Mouse (Mus musculus) stomach, postnatal 0 days (tissue): Measurements from ENCODE around the gene Serpinh1. TPM values are rescaled to one million over a fixed set of nuclear protein-coding genes. Genes with fewer than 3 reads are reported as not detected.
A peak's percentile ranks its signal among the peaks of the same experiment; 100 is the strongest.

Experiments
- ATAC-seq: fragments of 200-750 bp; cut with Nextera tagmentation; 2 replicates; pipeline ENCODE4 v1.8.0; 2017; ENCODE audit not compliant: low FRiP score, low TSS enrichment
- DNase-seq: peaks from one replicate; pipeline ENCODE4 v3.0.0-alpha.2; 2016; ENCODE audit warnings: low spot score
- H3K27ac ChIP-seq: fragments of 300-500 bp; sonication (generic); replicated peaks from 2 replicates; pipeline ENCODE4 v1.5.1; 2014; ENCODE audit warnings: mild to moderate bottlenecking, control low read depth
- H3K27me3 ChIP-seq: fragments of 300-500 bp; sonication (generic); 2 replicates; pipeline ENCODE4 v1.6.1; 2014; ENCODE audit warnings: low read length; ENCODE audit not compliant: control insufficient read depth, insufficient read depth
- H3K36me3 ChIP-seq: fragments of 300-500 bp; sonication (generic); 2 replicates; pipeline ENCODE4 v1.6.1; 2014; ENCODE audit warnings: low read length, mixed read lengths; ENCODE audit not compliant: control insufficient read depth, insufficient read depth
- H3K4me1 ChIP-seq: fragments of 300-500 bp; sonication (generic); replicated peaks from 2 replicates; pipeline ENCODE4 v1.6.1; 2014; ENCODE audit warnings: antibody characterized with exemption; ENCODE audit not compliant: control insufficient read depth, insufficient read depth
- H3K4me2 ChIP-seq: fragments of 300-500 bp; sonication (generic); replicated peaks from 2 replicates; pipeline ENCODE4 v1.6.1; 2014; ENCODE audit warnings: low read depth, mild to moderate bottlenecking, control low read depth, moderate library complexity
- H3K4me3 ChIP-seq: fragments of 300-500 bp; sonication (generic); 2 replicates; pipeline ENCODE4 v1.5.1; 2014; ENCODE audit warnings: low read depth, low read length, control low read depth
- H3K9ac ChIP-seq: fragments of 300-500 bp; sonication (generic); 2 replicates; pipeline ENCODE4 v1.6.1; 2014; ENCODE audit warnings: mild to moderate bottlenecking, low read length, control low read depth, mixed read lengths
- H3K9me3 ChIP-seq: fragments of 300-500 bp; sonication (generic); 2 replicates; pipeline ENCODE4 v1.6.1; 2016; ENCODE audit warnings: low read length; ENCODE audit not compliant: control insufficient read depth
- CTCF ChIP-seq: IDR thresholded peaks from 2 replicates; pipeline ENCODE4 v1.5.1; 2016; ENCODE audit warnings: antibody characterized with exemption, low read depth, mild to moderate bottlenecking, moderate library complexity
- EP300 ChIP-seq: optimal IDR thresholded peaks from 2 replicates; pipeline ENCODE3; 2016; ENCODE audit warnings: antibody characterized with exemption
- WGBS: fragments of 180-500 bp; shearing (Covaris S2); extraction: QIAGEN DNeasy Blood & Tissue Kit; methylation state at CpG from one replicate; pipeline ENCODE4 v1.1.7; 2014; 5-methylcytosine and 5-hydroxymethylcytosine counted together
- polyA plus RNA-seq: library from polyadenylated mRNA; unstranded; fragments of >200 nt; fragmentation: Nextera tagmentation; extraction: Ambion mirVana; gene quantifications from 2 replicates; pipeline ENCODE4 v1.2.1, GENCODE M21; 2015

Gene Serpinh1
- polyA plus RNA-seq, 1 experiment from 2014 or later: 433 TPM

DNA sequence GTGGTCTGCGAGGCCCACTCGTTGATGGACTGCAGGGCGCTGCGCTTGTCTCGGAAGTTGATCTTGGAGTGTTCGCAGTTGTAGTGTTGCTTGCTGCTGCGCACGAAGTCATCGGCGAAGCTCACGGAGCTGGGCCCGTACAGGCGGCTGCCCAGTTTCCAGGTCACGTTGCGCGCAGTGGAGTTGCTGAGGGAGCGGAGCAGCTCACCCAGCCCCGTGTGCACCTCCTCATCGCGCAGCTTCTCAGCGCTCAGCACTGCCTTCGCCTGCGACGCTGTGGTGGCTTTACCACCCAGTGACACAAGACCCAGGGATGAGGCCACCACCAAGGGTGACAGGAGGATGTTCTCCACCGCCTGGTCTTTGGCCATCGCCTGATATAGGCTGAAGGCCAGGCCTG lies 4.2 kb downstream of the Serpinh1 start:
- H3K36me3 ChIP-seq: peaks cover 32% of the 10 kb centered on the region
- TF ChIP-seq CTCF (no peak), EP300 (no peak)
- DNase-seq: no peak
- H3K27me3 ChIP-seq: no peaks in the 10 kb centered on the region
- no peaks in the 10 kb centered on the region for H3K4me1 ChIP-seq
- 94% methylated on average over 26 of the region's 26 CpGs for WGBS
- no peak overlapping the region for H3K4me3 ChIP-seq
- no peak for ATAC-seq
- H3K9ac ChIP-seq: no peak overlapping the region
- no peak overlapping the region for H3K27ac ChIP-seq
- no peaks in the 10 kb centered on the region for H3K9me3 ChIP-seq
- no peak overlapping the region for H3K4me2 ChIP-seq

DNA sequence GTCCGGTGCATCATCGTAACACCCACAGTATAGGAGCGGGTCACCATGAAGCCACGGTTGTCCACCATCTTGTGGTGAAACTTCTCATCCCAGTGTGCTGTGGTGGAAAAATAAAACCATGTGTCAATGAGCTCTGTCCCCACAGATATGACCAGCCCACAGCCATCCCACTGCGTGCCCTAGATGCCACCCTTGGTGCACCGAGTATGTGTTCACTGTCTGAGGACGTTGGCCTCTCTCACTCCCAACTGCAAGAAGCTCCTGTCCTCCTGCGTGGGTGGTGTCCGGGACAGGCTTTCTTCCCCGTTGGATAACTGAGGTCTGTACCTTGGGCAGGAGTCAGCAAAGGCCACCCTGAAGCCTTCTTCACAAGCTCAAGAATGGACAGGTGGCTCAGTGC lies 5.8 kb downstream of the Serpinh1 start:
- WGBS: 98% methylated on average over 10 of the region's 10 CpGs
- Histone ChIP-seq H3K9ac (no peak overlapping the region), H3K4me1 (no peaks in the 10 kb centered on the region), H3K27ac (no peak overlapping the region), H3K27me3 (no peaks in the 10 kb centered on the region), H3K4me2 (no peak overlapping the region), H3K9me3 (no peaks in the 10 kb centered on the region), H3K36me3 (peaks cover 38% of the 10 kb centered on the region), H3K4me3 (no peak overlapping the region)
- DNase-seq (no peak), ATAC-seq (no peak)
- TF ChIP-seq EP300 (no peak), CTCF (no peak)

DNA sequence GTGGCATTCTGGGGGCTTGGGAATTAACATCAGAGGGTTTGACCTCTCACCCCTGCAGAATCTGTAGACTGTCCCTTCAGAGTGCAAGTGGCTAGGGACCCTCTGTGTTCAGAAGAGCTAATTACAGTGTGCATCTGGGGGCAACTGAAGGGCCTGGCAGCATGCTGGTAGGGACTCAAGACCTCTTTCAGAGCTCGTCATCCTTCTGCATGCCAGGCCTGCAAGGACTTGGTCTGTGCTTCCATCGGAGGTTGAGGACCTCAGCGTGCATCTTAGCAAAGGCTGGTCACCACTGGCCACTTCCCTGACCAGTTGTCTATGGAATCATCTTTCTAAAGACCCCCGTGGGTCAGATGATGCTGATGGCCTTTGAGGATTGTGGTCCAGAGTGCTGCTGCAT lies 9.5 kb downstream of the Serpinh1 start:
- Histone ChIP-seq H3K4me2 (no peak overlapping the region), H3K9ac (no peak overlapping the region), H3K9me3 (no peaks in the 10 kb centered on the region), H3K4me1 (no peaks in the 10 kb centered on the region), H3K27ac (no peak overlapping the region), H3K36me3 (peaks cover 31% of the 10 kb centered on the region), H3K27me3 (no peaks in the 10 kb centered on the region), H3K4me3 (no peak overlapping the region)
- TF ChIP-seq CTCF (no peak), EP300 (no peak)
- ATAC-seq: no peak
- no peak for DNase-seq
- 83% methylated on average over 4 of the region's 4 CpGs for WGBS

DNA sequence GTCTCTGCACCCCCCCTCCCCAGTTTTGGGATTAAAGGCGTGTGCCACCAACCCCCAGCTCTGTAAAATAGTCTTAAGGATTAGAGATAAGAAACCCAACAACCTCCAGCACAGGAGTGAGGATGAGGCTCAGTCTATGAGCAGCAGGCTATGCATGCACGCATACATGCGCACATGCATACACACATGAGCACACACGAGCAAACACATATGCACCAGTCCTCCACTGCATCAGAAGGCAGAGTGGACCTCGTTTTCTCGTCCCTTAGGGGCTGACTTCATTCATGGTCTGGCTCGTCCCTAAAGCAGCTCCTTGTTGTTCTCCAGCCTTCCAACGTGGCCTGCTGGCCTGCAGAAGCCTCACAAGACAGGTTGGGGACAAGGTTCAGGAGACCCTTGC lies 12.3 kb downstream of the Serpinh1 start:
- Histone ChIP-seq H3K27me3 (no peaks in the 10 kb centered on the region), H3K4me3 (no peak overlapping the region), H3K27ac (no peak overlapping the region), H3K9me3 (no peaks in the 10 kb centered on the region), H3K9ac (no peak overlapping the region), H3K36me3 (peaks cover 12% of the 10 kb centered on the region; the same call in 1 of the 2 replicates), H3K4me2 (no peak overlapping the region), H3K4me1 (no peaks in the 10 kb centered on the region)
- no peak; the same call in 1 of the 2 replicates for ATAC-seq
- 74% methylated on average over 8 of the region's 8 CpGs for WGBS
- no peak for DNase-seq
- TF ChIP-seq CTCF (no peak), EP300 (no peak)

DNA sequence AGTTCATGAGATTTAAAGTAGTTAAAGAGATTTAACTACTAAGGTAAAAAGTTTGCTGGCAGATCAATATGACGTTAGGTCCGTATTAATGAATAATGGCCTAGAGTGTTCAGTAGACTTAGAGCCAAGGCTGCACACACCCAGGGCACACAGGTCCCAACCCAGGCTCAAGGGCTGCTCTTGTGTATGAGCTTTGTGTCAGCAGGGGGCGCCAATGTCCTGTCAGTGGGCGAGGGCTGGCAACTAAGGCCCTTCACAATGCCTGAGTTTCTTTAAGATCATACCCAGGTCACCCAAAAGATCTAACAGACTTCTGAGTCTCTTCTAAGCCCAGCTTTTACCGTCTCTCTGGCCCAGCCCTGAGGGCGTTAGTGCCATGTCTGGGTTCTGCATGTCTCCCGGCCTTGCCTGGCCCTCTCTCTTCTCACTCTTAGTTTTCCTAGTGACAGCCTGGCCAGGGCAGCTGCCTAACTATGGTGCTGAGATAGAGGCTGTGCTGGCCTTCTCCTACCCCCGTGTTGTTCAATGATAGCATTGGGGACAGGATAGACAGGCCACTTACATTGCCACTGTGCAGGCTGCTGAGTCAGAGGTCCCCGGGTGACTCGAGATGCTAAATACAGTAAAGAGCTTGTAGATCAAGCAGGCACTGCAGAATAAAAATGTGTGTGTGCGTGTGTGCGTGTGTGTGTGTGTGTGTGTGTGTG lies 20.1 kb downstream of the Serpinh1 start:
- 39% methylated on average over 12 of the region's 12 CpGs for WGBS

DNA sequence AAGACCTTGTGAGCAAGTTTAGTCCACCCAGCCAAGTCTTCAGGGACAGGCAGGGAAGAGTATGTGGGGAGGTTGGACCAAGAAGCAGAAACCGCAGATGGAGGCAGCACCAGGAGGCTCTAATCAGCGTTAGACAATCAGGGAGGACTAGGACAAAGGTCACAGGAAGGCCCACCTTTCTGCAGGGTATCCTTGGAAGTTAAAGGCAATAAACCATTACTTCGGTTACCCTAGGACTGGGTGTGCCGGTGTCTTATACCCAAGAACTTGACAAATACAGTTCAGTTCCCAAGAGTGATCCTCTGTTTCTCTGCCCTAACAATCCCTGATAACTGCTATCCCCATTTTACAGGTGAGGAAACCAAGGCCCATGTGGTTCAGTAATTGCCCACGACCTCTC lies 23.0 kb downstream of the Serpinh1 start:
- DNase-seq (no peak), ATAC-seq (no peak)
- H3K27me3 ChIP-seq: no peaks in the 10 kb centered on the region
- H3K4me1 ChIP-seq: no peaks in the 10 kb centered on the region
- no peak overlapping the region for H3K9ac ChIP-seq
- no peak overlapping the region for H3K27ac ChIP-seq
- no peak for TF ChIP-seq EP300
- TF ChIP-seq CTCF: no peak
- no peak overlapping the region for H3K4me2 ChIP-seq
- WGBS: 79% methylated on average over 5 of the region's 5 CpGs
- H3K4me3 ChIP-seq: no peak overlapping the region
- H3K9me3 ChIP-seq: no peaks in the 10 kb centered on the region
- H3K36me3 ChIP-seq: no peaks in the 10 kb centered on the region

More for the DNA sequence above, 20.1 kb downstream of the Serpinh1 start:
- Histone ChIP-seq H3K27me3 (no peaks in the 10 kb centered on the region), H3K9ac (no peak overlapping the region), H3K9me3 (no peaks in the 10 kb centered on the region), H3K27ac (no peak overlapping the region), H3K4me3 (no peak overlapping the region), H3K4me2 (no peak overlapping the region), H3K36me3 (no peaks in the 10 kb centered on the region), H3K4me1 (no peaks in the 10 kb centered on the region)
- DNase-seq (peak; percentile 89), ATAC-seq (peak; percentile 75)
- TF ChIP-seq CTCF: peak; percentile 97
- no peak for TF ChIP-seq EP300
